Mouse (Mus musculus) lung, postnatal 4 days (tissue): ENCODE data around the gene Gm26661.
A peak's percentile ranks its signal among the peaks of the same experiment; 100 is the strongest.

Experiments
- DNase-seq, 2 experiments: peaks; one replicate each; pipeline ENCODE4 v3.0.0; 2021

The Gm26661 gene

DNA sequence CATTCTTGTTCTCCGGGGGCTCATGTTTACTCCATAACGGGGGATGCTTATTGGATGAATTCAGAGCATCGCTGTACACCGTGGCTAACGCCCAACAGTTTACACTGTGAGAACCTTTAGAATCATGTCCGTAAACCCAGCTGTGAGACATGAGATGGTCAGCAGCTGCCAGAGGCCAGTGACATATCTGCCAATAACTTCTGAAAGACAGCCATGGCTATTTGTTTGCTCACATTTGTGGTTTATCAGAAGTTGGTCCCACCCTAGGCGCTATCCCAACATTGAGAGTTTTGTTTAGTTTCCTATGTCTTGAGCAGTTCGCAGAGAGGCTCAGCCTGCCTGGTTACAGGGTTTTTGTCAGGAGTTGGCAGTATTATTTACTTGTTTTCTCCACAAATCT is 30.0 kb downstream of the Gm26661 start:
- DNase-seq = no peak

DNA sequence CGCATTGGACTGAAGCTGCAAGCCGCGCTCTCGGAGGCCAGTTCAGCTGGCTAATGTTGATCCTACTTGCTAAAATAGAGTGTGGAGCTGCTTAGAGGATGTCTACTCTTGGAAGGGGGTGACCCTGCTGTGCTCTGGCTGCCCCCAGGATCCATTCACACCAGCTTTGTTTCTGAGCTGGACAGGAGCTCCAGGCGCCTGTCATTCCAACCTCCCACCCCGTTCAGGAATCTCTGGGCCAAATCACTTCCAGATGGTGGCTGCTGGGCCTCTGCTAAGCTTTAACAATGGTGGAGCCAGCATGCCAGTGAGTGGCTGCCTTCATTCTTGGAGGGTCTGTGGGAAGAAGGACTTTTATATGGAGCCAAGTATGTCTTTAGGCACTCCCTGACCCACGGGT is 31.3 kb downstream of the Gm26661 start:
- peak in 1 of 2 experiments; percentile 62 for DNase-seq

DNA sequence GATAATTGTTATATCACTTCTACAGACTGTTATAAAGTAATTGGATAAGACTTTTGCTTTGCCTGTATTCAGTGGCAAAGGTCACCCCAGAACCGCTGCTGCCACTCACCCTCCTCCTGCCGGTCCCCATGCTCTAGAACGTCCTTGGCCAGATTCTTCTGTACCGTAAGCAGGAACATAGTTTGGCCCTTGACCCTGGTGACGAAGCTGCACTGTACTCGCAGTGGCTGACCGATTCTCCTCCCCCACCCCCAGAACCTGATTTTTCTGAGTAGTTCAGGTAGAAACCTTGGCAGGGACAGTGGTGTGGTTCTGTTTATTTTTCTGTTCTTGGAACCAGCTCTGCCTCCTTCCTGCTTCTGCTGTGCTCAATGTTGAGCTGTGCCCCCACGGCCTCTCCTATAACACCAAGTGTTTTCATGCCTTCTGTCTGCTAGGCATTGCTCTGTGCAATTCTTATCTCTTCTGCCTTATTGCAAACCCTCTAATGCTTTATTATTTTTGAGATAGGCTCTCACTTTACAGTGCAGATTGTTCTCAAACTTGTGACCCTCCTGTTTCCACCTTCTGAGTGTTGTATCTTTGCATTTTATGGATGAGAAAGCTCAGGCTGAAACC is 33.4 kb downstream of the Gm26661 start:
- DNase-seq = peak; percentile 35 to 40

DNA sequence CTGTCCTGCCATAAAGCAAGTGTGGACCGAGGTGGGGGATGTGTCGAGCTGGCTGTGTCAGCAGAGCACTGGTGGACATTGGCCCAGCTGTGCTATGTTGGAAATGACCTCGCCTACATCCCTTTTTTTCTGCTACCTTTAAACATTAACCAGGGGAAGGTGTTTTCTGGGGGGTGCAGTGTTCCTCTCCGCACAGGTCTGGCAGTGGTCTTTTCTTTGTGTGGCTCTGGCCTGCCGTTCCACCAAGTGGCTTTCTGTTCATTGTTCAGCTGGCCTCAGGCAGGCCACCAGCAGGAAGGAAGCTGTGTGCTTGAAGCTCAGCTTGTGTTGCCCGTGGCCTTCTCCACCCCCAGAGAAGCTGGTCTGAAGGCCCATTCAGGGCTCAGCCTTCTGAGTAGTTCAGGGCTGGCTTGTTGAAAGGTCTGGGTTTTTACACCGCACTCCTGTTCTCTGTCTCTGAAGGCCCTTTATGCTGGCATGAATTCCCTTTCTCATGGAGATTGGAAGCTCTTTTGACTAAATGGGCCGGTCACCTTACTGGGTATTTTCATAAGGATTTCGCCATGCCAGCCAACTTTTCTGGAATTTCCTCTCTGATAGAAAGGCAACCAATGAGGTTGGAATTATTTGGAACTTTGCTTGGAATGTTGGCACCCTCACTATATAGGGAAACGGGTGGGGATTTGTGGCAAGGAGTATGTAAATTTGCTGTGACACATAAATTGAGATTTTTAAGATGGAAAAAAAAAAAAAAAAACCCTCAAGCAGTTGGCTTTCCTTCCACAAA is 35.0 kb downstream of the Gm26661 start:
- DNase-seq = peak; percentile 39 to 57

DNA sequence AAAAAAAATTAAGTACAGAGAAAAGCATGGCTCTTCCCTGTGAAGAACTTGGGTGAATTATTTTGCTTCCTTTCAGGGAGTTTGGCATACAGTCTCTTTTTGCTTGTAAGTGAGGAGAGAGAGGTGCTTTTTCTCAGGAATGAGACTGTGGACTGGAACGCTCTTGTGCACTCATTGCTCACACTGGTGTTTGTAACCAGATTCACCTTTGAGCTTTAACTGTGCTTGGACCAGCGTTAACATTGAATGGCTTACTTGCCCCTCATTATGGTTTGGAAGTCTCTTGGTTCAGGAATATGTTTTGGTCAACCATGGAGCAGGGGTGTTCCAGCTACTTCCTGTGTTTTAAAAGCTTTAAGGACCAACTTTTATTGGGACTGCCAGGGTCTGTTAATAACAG is 37.8 kb downstream of the Gm26661 start:
- no peak for DNase-seq

- DNase-seq = no peak
Measured at GRCm38 (mm10) chr14:7831770-7832439, 40.5 kb downstream of the Gm26661 start.

DNA sequence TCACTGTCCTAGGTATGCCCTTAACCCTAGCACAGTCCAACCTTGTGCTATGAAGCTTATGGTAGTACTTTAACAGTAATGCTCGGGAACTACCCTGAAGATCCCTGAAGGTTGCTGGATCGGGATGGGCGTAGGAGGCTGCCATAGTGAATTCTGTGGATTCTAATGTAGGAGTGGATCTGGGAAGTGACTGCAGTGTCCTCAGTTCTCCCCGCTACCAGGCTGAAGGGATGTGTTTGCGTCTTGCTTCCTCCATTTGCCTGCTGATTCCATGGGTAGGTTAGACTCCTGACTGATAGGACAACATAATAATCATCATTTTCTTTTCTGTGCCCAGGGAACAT is 41.0 kb downstream of the Gm26661 start:
- DNase-seq = no peak

DNA sequence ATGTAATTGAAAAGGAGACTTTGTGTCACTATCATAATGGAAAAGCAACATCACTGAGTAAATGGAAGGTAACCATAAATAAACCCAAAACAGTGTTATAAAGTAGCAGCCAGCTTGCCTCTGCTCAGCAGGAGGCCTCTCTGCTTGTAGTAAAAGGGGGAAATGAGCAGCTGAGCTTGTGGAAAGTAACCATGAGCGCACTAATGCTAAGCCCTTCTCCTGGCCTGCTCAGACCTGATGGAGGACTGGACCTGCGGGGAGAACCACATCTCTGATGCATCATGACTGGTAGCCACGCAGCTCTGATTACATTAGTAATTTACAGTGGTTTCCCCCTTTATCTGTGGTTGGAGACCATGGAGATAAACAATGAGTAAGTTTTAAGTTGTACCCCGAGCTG is 42.1 kb downstream of the Gm26661 start:
- no peak for DNase-seq

GRCm38 (mm10) chr14:7838564-7839089 is 47.2 kb downstream of the Gm26661 start:
- no peak for DNase-seq

DNA sequence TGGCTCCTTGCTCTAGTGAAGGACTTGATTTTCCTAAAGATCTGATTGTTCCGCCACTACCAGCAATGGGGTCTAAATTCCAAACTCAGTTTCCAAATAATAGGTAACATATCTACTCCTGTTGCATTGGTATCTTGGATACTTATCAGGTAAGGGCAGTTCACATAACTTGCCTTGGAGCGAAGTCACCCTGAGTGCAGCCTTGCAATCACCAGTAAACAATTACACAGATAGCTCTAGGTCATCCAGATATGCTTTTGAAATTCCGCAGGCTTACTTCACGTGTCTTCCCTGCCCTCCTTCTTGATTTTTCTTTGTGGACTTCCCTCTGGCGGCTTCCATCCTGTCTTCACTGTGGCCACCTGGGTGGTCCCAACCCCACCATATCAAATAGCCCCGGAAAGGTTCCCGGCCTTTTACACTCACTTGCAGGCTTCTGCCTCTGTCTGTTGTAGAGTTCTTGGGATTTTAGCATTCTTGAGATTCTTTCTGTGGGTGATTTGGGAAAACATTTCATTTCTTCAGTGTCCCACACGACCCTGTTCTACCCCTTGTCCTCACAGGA is 48.6 kb downstream of the Gm26661 start:
- DNase-seq = no peak
